Mouse (Mus musculus): ENCODE data around the gene Ddx59.

The Ddx59 gene

DNA sequence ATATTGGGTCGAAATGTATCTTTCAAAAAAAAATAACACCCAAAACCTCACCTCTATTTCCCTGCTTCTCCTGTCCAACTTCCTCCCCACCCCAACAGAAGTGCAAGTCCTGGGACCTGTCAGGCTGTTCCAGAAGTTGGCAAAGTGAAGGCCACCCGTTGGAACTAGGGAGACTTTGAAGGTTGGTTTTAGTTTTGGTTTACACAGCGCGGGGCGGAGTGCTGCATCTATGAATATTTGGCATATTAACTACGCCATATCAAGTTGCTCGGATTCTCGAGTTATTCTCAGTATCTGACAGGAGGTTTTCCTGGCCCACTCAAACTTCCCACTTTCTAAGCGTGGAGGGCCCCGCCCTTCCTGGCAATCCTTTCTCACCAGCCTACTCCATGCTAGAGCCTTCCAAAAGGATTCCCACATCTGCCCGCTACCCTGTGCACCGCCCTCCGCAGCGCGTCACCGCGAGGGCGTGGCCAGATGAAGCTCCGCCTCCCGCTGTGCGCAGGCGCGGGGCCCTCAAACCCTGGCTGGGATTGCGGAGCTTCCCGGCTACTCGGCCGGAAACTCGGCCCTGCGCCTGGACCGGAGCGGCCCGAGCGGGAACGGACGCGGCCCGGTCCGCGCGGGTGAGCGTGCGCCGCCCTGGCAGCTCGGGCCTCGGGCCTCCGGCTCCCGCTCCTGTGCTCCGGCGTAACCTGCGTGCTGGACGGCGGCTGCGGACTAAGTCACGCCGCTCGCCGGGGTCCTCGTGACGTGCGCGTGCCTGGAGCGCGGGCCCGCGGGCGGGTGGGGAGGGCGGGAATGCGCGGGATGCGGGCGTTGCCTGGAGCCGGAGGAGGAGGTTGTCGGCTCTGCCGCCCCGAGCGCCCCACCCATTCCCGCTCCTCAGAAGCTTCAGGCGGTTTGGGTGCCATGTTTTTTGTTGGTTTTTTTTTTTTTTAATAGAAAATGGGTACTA is at the start of gene Ddx59:
Ddx59 (plus strand) TSS at position 474 of the 958 bp plus-strand sequence.
- peak; percentile 96 to 100 for DNase-seq (ENCODE audit: low spot score in 2 of 2)

DNA sequence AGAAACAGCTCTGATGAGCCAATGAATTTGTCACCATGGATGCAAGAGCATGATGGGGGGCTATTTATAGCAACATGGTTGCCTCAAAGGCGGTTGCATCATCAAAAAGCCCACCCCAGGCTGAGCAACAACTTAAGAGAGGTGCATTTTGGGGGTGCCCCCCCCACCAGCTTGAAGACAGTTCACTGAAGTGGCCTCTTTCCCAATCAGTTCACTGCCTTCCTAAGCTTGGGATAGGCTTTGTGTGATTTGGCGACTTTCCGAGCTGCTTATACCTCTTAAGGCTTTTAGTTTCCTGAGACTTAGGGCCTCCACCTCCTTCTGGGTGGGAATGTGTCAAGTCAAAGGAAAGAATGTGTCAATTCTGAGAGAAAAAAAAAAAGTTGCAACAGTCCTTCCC is 49.1 kb upstream of the Ddx59 start:
- no peak for DNase-seq (ENCODE audit: low spot score in 2 of 2)

DNA sequence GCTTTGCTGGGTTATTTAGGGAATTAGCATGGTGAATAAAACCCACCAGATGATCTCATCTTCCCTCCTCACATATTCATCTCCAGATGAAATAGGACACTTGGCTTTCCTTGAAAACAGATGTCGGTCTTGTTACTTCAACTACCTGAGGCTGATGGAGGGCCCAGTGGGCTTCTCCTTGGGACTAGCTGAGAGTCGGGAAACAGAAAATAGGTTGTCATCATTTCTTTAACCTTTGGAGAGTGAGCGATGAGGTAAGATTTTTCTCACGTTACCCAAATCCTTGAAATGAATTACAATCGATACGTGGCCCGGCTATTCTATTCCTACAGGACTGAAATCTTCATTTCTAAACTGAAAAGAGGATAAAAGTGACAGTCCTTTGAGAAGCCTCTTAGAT is 35.8 kb upstream of the Ddx59 start:
- no peak for DNase-seq (ENCODE audit: low spot score in 2 of 2)

DNA sequence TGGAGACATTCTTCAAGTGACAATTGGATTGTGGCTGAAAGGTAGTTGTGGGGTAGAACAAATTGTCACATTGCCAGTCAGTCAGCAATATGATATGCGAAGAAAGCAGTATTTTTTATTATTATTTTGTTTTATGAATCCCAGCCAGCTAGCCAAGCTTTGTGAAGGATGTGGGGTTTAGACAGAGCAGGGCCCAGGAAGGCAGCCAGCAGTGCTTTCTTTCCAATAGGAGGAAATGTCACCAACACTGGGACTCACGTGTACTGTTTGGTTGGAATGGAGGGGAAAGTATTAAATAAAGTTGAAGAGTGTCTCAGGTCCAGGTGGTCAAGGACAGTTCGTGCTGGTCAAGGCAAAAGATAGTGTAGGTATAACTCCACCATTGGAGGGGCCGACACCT is 34.9 kb upstream of the Ddx59 start:
- no peak for DNase-seq (ENCODE audit: low spot score in 2 of 2)

DNA sequence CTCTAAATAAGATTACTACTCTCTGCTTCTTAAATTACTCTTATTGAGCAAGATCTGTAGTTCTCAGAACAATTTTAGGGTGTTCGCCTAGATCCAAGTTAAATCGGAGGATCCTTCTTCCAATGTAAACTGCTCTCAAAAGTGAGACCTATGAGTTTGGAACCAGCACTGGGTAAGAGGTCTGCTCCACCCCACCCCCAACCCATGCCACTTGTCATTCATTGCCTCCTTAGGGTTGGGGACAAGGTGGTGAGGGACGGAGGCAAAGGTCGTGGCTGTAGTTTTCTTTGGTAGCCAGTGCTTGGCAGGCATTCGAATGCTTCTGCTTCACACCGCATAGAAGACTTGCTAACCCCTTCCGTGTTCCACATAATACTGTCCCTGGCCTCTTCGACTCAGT is 34.5 kb upstream of the Ddx59 start:
- DNase-seq (ENCODE audit: low spot score in 2 of 2): no peak

DNA sequence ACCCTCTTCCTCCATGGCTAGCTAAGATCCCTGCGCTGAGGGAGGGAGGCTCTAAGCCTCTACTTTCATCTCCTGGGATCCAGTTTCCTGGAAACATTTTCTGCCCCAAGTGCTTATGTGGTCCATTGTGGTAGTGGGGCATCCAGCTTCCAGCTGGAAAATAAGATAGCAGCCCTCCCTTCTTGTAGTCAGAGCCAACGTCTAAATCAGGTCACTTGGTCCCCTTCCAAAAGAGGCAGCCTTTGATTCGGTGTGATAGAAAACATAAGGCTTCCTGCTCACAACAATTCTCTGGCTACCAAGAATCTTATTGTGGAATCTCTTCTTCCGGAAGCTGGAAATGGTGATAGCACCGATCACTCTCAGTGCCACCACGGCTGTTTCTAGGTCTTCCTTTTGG is 33.9 kb upstream of the Ddx59 start:
- no peak for DNase-seq (ENCODE audit: low spot score in 2 of 2)

DNA sequence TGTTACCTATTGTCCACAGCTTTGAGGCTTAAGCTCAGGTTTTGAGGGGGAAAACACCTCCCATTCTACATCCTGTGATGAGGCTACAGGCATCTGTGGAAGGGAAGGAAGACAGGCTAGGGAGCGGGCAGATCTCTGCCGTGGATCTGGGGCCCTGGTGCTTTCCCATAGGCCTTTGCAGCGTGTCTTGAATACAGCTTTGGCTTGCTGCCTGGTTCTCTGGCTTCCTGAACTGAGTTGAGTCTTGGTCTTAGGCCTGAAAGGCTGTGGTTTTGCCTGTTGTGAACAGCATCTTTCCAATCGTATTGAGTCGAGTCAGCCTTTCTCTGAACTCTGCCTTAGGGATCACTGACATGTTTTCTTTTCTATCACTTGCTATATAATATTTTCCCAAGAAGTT is 33.5 kb upstream of the Ddx59 start:
- no peak for DNase-seq (ENCODE audit: low spot score in 2 of 2)

DNA sequence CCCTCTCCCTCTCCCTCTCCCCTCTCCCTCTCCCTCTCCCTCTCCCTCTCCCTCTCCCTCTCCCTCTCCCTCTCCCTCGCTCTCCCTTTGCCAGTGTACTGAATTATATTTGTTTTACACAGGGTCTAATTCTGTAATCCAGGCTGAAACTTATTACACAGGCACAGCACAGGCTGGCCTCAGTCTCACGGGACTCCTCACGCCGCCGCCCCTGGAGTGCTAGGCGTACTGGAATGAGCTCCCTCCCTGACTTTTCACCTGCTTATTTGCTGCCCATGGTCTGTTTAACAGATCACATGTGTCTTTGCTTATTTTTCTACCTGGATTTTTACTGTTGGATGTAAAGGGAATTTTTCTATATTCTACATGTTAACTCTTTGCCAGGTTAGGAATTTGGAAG is 28.2 kb upstream of the Ddx59 start:
- no peak for DNase-seq (ENCODE audit: low spot score in 2 of 2)

DNA sequence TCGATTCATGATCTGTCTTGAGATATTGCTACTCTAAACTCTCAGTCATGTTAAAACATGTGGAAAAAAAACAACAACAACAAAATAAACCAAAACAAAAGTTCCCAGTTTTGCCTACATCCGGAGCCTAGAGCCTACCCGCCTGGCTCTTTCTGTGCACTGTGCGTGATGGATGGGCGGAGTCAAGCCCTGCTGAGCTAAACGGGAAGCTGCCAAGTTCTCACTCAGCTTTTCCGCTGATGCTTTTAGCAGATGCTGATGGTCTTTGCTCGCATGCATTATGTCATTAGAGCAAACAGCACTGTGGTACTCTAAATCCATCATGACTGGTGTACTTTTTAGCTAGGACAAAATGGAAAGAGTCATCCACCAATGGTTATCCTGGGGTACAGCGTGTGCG is 20.6 kb upstream of the Ddx59 start:
- no peak for DNase-seq (ENCODE audit: low spot score in 2 of 2)

DNA sequence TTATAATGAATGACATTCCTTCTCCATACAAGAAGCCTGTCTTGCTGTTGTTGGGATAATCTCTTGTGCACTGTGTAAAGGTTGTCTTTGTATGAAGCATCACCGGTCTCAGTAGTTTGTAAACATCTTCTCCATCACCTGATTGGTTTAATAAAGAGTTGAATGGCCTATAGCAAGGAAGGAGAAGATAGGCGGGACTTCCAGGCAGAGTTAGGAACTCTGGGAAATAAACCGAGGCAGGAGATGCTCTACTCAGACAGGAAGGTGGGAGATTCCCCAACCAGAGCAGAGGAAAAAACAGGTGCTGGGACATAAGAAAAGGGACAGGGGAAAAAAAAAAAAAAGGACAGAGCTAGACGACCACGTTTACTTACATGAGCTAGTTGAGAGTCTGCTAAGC is 20.0 kb upstream of the Ddx59 start:
- DNase-seq (ENCODE audit: low spot score in 2 of 2): no peak

DNA sequence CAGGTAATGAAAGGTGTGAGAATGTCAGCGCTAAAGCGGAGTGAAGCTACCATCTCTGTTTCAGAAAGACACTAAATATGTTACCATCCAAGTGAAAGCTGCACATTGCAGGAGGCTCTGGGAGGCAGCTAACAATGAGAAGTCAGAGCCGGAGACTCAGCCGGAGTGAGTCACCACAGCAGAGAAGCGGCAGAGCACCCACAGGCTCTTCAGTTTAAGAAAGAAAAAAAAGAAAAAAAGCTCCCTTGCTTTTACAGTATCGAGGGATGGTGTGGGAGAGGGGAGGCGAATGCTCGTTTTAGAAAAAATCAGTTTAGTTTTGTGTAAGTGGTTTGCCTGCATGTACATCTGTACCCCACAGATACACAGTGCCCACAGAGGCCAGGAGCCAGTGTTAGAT is 13.8 kb upstream of the Ddx59 start:
- DNase-seq (ENCODE audit: low spot score in 2 of 2): no peak

DNA sequence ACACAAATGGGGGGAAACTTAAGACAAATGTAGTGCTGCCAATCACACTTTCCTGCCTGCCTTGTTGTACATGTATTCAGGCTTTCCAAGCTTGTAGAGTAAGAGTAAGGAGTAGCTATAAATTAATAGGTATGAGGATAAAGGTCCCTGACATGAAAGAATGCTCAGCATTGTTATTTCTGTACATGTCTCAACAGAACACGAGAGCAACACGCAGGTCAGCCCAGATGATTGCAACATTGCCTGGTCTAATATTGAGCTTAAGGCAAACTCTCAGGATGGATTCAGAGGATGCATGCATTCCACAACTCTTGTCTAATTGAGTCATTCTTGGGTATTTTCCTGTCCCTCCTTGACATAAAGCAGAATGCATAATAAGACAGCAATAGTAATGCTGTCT is 5.4 kb upstream of the Ddx59 start:
- peak in 1 of 2 experiments; percentile 20 for DNase-seq (ENCODE audit: low spot score in 2 of 2)

DNA sequence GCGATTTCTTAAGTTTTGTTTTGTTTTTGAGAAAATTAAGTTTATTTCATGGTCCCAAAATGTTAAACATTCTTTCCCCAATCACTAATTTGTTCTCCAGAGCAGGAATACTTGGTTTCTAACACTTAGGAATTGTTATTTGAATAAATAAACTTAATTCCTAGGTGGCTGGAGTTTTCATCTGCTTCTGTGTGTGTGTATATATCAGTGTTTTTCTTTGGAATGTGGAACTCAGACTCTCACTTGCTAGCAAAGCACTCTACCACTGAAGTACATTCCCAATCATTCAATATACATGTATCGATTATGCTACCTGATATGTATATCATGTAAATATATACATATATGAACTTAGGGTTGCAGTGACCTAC is 670 bp downstream of the Ddx59 start:
- no peak for DNase-seq (ENCODE audit: low spot score in 2 of 2)

DNA sequence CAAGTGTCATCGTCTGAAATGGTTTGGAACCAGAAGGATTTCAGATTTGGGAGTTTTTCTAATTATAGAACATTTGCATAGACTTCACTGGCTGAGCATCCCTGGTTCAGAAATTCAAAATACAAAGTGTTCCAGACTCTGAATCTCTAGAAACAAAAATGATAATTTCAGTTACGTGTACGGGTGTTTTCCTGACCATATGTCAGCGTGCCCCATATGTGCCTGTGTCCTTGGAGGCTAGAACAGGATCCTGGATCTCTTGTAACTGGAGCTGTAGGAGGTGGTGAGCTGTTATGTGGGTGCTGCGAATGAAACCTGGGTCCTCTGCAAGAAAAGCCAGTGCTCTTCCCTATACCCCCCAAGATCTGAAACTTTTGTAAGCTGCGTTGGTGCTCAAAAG is 3.3 kb downstream of the Ddx59 start:
- no peak for DNase-seq (ENCODE audit: low spot score in 2 of 2)

DNA sequence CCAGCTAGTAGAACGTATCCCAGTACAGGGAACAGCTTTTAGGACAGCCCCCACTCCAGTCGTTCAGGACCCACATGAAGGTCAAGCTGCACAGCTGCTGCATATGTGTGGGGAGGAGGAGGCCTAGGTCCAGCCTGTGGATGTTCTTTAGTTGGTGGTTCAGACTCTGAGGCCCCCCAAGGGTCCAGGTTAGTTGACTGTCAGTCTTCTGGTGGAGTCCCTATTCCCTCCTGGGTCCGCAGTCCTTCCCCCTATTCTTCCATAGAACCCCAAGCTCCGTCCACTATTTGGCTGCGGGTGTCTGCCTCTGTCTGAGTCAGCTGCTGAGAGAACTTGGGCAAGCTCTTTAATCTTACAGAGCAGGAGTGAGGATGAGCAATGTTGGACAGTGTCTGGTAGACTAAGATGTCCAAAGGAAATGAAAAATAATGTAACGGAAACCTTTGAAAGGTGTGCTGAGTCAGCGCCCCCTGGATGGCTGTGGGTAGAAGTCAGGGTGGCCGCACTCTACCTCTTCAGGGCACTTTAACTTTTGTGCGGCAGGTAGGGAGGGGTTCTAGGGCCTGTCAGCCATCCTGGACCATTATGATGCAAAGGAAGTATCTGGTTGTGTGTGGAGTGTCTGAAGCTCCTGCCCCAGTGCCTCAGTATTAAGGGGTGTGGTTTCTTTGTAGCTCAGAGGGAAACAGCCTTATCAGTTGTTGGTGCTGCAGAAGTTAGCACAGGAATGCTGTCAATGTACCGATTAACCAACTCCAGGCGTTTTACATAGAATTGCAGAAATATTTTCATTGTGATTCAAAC is 12.3 kb downstream of the Ddx59 start:
- DNase-seq (ENCODE audit: low spot score in 2 of 2): no peak

DNA sequence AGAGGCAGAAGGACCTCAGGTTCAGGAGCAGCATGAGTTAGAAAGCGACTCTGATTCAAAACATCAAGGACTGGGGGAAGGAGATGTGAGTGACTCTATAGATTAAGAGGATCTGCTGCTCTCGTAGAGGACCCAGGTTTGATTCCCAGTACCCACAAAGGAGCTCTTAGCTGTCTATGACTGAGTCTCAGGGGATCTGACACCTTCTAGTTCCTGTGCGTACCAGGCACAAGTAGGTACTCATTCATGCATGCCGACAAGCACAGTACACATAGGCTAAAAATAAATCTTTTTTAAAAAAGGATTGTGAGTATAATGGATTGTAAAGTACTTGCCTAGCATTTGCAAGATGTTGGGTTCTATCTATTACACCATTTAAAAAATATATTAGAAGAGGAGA is 13.9 kb downstream of the Ddx59 start:
- no peak for DNase-seq (ENCODE audit: low spot score in 2 of 2)

DNA sequence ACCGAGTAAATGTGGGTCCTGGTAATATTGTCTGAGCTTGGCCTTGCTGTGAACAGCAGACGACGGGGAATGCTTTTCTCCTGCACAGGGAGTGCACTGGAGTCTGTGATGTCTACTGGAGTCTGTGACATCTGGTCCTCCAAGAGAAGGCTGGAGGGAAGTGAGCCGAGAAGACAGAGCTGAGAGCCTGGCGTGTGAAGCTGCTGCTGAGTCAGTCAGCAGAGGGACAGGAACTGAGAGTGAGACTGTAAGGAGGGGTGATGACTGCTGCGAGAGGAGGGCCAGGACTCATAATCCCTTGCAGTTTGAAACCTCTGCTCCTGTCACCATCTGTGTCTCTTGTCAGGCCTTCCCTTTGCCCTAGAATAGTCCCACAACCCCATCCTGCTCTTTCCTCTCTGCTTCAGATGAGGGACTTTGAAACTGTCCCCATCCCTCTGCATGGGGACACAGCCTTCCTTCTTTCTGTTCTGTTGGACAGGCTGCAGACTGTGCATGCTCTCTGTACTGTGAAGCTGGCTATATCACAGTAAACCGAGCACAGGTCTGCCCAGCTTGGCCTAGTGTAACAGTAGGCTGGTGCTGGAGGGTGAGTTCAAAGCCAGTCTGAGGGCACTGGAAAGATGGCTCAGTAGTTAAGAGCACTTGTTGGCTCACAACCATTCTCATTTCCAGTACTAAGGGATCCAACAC is 15.2 kb downstream of the Ddx59 start:
- no peak for DNase-seq (ENCODE audit: low spot score in 2 of 2)

DNA sequence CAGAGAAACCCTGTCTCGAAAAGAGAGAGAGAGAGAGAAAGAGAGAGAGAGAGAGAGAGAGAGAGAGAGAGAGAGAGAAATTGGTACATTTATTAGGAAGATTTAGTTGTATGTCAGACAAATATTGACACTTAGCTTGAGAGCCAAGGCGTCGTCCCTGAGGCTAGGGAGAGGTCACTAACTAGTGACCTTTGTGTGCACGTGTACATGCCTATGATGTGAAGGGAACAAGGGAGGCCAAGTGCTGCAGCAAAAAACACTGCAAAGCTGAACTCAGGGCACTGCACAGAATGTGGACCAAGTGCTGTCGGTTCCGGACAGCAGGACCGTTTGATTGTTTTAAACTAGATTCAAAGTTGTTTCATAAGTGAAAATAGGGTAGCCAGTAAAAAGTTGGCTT is 25.7 kb downstream of the Ddx59 start:
- no peak for DNase-seq (ENCODE audit: low spot score in 2 of 2)

DNA sequence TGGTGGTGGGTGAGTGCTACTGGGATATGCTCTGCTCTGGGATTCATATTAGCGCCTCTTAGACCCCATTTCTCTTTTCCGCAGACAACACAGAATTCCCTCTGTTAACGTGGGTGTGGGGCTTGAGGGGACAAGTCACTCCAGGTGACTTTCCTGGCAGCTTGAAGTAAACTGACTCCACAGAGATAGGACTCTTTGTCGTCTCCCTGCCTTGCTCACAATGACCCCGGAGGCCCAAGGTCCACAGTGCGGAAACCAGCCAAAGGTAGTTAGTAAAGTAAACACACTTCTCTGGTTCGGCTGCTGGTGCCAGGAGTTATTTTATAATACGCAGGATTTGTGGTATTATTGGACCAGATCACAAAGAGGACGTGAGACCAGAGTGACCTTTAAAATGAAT is 27.7 kb downstream of the Ddx59 start:
- DNase-seq (ENCODE audit: low spot score in 2 of 2): no peak

DNA sequence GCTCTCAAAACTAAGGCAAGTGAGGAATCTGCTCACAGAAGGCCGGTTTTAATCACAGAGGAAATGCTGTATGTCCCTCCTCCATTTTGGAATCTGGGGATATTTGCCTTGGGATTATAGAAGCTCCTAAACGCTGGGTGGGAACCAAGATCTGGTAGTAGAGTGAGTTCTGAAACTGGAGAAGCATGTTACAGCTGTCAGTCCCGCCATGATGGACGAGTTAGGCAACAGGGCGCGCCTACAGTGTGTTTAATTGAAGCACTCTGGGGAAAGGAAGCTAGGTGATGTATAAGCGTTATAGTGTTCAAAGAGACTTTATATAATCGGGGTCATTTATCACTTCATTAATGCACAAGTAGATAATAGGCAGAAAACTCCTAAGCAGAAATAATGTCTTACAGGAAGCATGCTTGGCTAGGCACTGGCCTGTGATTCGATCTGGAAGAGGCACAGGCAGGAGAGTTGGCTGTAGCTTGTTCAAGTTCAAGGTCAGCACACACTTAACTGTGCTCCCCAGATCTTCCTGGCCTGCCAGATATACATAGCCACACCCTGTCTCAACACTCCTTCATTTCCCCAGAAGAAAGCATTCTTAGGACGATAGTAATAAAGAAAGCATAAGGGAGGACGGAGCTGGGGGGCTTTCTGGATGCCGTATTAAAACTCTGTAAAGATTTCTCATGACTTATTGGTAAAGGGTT is 29.6 kb downstream of the Ddx59 start:
- DNase-seq (ENCODE audit: low spot score in 2 of 2): no peak

DNA sequence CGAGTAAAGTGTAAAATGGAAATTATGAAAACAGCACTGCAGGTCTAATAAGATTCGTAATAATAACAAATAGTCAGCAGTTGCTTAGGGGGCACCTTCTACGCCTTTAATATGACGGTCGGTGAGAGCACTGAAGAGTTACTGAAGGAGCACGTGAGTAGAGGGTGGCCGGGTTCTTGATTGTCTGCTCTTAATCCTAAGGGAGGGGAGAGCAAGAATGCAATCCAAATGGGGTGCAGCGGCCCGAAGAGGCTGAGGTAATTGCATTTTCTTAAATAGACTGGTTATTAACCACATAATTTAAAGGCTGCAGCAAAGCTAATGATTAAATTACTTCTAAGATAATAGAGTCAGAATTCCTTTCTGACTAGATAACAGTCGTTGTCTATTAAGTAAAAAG is 31.9 kb downstream of the Ddx59 start:
- DNase-seq (ENCODE audit: low spot score in 2 of 2): no peak

DNA sequence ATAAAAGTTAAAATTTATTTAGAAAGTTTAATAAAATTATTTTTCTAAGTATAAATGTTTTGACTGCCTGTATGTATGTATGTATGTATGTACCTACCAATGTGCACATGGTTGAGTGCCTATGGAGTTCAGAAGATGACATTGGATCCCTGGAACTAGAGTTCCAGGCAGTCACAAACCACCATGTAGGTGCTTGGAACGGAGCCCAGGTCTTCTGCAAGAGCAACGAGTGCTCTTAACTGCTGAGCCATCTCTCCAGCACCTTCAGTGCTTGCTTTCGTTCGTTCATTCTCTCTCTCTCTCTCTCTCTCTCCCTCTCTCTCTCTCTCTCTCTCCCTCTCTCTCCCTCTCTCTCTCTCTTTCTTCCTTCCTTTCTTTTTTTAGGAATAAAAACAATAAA is 32.3 kb downstream of the Ddx59 start:
- no peak for DNase-seq (ENCODE audit: low spot score in 2 of 2)

Measured in urinary bladder, adult 18-20 months (tissue).